Mouse (Mus musculus) forebrain, embryonic 15.5 days (tissue): ENCODE measurements around the gene Nop2. TPM values are rescaled to one million over a fixed set of nuclear protein-coding genes. Genes with fewer than 3 reads are reported as not detected.

Source experiments
- ATAC-seq: fragments of 200-750 bp; cut with Nextera tagmentation; replicated peaks from 2 replicates; pipeline ENCODE4 v1.8.0; 2017; ENCODE audit warnings: mild to moderate bottlenecking, moderate TSS enrichment, moderate library complexity
- H3K27ac ChIP-seq: fragments of 300-500 bp; sonication (generic); replicated peaks from 2 replicates; pipeline ENCODE4 v1.5.1; 2015; ENCODE audit warnings: mild to moderate bottlenecking, inconsistent platforms
- H3K27me3 ChIP-seq: fragments of 300-500 bp; sonication (generic); 2 replicates; pipeline ENCODE4 v1.6.1; 2015; ENCODE audit warnings: inconsistent platforms
- H3K36me3 ChIP-seq: fragments of 300-500 bp; sonication (generic); 2 replicates; pipeline ENCODE4 v1.6.1; 2015; ENCODE audit warnings: mild to moderate bottlenecking, inconsistent platforms
- H3K4me1 ChIP-seq: fragments of 300-500 bp; sonication (generic); 2 replicates; pipeline ENCODE4 v1.6.1; 2015; ENCODE audit warnings: inconsistent platforms
- H3K4me2 ChIP-seq: fragments of 300-500 bp; sonication (generic); replicated peaks from 2 replicates; pipeline ENCODE4 v1.6.1; 2015; ENCODE audit warnings: mild to moderate bottlenecking, inconsistent platforms
- H3K4me3 ChIP-seq: fragments of 300-500 bp; sonication (generic); 2 replicates; pipeline ENCODE4 v1.5.1; 2015; ENCODE audit warnings: mild to moderate bottlenecking, inconsistent platforms
- H3K9ac ChIP-seq: fragments of 300-500 bp; sonication (generic); replicated peaks from 2 replicates; pipeline ENCODE4 v1.6.1; 2015; ENCODE audit warnings: mild to moderate bottlenecking, inconsistent platforms
- H3K9me3 ChIP-seq: fragments of 300-500 bp; sonication (generic); 2 replicates; pipeline ENCODE4 v1.6.1; 2016; ENCODE audit warnings: inconsistent platforms
- WGBS: fragments of 180-500 bp; shearing (Covaris S2); methylation state at CpG from one replicate; pipeline ENCODE4 v1.1.7; 2015; ENCODE audit warnings: mixed read lengths; 5-methylcytosine and 5-hydroxymethylcytosine counted together
- polyA plus RNA-seq: library from polyadenylated mRNA; unstranded; fragments of >200 nt; fragmentation: Nextera tagmentation; extraction: Ambion mirVana; gene quantifications from 2 replicates; pipeline ENCODE4 v1.2.1, GENCODE M21; 2015

The Nop2 gene
- polyA plus RNA-seq, 1 experiment from 2014 or later = 51.8 TPM

DNA sequence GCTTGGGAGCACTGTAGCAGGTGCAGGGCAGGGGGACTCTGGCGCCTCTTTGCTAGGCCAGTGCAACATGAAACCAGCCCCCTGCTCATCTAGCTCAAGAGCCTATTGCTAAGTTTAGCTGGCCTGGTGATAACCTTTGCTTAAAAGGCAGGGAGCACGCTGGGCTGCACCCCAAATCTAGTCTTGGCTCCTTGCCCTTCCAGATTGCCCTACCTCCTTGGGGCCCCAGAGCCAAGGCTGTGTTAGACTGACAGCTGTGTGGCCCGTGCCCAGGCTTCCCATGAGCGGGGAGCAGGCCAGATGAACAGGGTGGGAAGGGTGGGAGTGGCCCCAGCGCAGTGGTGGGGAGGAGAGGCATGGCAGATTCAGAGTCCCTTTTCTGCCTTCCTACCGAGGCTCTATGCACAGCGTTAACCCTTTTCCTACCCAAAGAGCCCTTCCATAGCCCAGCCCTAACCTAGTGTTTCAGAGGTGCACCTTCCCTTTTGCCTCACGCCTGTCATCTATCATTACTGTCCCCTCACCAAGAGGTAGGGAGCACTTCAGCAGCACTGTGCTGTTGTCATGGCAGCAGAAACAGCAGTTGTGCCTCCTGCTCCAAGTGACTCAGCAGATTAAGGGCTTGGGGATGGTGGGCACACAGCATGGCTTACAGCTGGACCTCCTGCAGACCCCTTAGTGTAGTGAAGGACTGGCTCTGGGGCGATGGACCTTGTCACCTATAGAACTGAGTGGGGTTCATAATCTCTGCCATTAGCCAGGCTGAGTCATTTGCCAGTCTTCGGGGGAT lies 35.3 kb downstream of the Nop2 start:
- Histone ChIP-seq H3K4me2 (peak overlapping the region; percentile 87), H3K27ac (peak overlapping the region; percentile 92), H3K36me3 (peaks cover 59% of the 10 kb centered on the region), H3K9me3 (no peaks in the 10 kb centered on the region), H3K27me3 (no peaks in the 10 kb centered on the region), H3K4me1 (peaks cover 39% of the 10 kb centered on the region), H3K9ac (peak overlapping the region; percentile 17; the same call in 1 of the 2 replicates), H3K4me3 (peak overlapping the region; percentile 88)
- ATAC-seq = peak; percentile 14; the same call in 1 of the 2 replicates
- 14% methylated on average over 10 of the region's 10 CpGs for WGBS

GRCm38 (mm10) chr6:125168086-125168485 lies 36.4 kb downstream of the Nop2 start:
- WGBS = 91% methylated on average over 14 of the region's 14 CpGs
- Histone ChIP-seq H3K4me3 (no peak overlapping the region), H3K4me2 (no peak overlapping the region), H3K27me3 (no peaks in the 10 kb centered on the region), H3K36me3 (peaks cover 64% of the 10 kb centered on the region), H3K9me3 (no peaks in the 10 kb centered on the region), H3K4me1 (peaks cover 31% of the 10 kb centered on the region), H3K27ac (peak overlapping the region; percentile 92; the same call in 1 of the 2 replicates), H3K9ac (no peak overlapping the region)
- ATAC-seq = no peak

GRCm38 (mm10) chr6:125170194-125170593 lies 38.5 kb downstream of the Nop2 start:
- H3K9me3 ChIP-seq = no peaks in the 10 kb centered on the region
- H3K4me1 ChIP-seq = peaks cover 19% of the 10 kb centered on the region
- no peak overlapping the region for H3K4me3 ChIP-seq
- no peak for ATAC-seq
- no peak overlapping the region for H3K27ac ChIP-seq
- H3K36me3 ChIP-seq = peaks cover 77% of the 10 kb centered on the region
- H3K9ac ChIP-seq = no peak overlapping the region
- no peak overlapping the region for H3K4me2 ChIP-seq
- WGBS = 86% methylated on average over 6 of the region's 6 CpGs
- H3K27me3 ChIP-seq = no peaks in the 10 kb centered on the region

GRCm38 (mm10) chr6:125172474-125172873 lies 40.8 kb downstream of the Nop2 start:
- Histone ChIP-seq H3K4me2 (no peak overlapping the region), H3K4me1 (peaks cover 4% of the 10 kb centered on the region), H3K4me3 (no peak overlapping the region), H3K27ac (no peak overlapping the region), H3K9ac (no peak overlapping the region), H3K9me3 (no peaks in the 10 kb centered on the region), H3K27me3 (no peaks in the 10 kb centered on the region), H3K36me3 (peaks cover 97% of the 10 kb centered on the region)
- no peak for ATAC-seq
- 95% methylated on average over 2 of the region's 2 CpGs for WGBS

GRCm38 (mm10) chr6:125173256-125173655 lies 41.5 kb downstream of the Nop2 start:
- no peak for ATAC-seq
- Histone ChIP-seq H3K27ac (no peak overlapping the region), H3K9ac (no peak overlapping the region), H3K27me3 (no peaks in the 10 kb centered on the region), H3K4me2 (no peak overlapping the region), H3K36me3 (peaks cover 97% of the 10 kb centered on the region), H3K9me3 (no peaks in the 10 kb centered on the region), H3K4me1 (no peaks in the 10 kb centered on the region), H3K4me3 (no peak overlapping the region)
- WGBS = 90% methylated on average over 7 of the region's 7 CpGs

DNA sequence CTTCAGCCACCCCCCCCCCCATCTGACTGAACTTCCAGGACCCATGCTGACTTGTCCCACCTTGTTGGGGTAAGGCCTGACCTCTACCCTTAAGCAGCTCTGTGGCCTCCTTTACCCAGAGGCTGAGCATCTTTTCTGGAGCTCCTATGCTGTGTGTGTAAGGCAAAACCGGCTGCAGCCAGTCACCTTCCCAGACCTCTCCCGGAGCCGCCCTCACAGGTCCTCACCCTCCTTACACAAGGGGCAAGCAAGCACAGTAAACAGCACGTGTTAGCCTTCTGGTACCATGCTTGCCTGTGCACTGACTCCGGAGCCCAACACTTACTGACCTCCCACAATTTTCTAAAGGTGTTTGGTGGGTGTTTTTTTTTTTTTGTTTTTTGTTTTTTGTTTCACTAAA lies 43.8 kb downstream of the Nop2 start:
- ATAC-seq = no peak
- no peaks in the 10 kb centered on the region for H3K9me3 ChIP-seq
- peaks cover 94% of the 10 kb centered on the region for H3K36me3 ChIP-seq
- H3K27ac ChIP-seq = no peak overlapping the region
- H3K4me3 ChIP-seq = no peak overlapping the region
- no peak overlapping the region for H3K9ac ChIP-seq
- H3K4me1 ChIP-seq = no peaks in the 10 kb centered on the region
- H3K27me3 ChIP-seq = no peaks in the 10 kb centered on the region
- no peak overlapping the region for H3K4me2 ChIP-seq
- WGBS = 90% methylated on average over 5 of the region's 5 CpGs

GRCm38 (mm10) chr6:125179601-125180000 lies 47.9 kb downstream of the Nop2 start:
- ATAC-seq = no peak
- Histone ChIP-seq H3K4me2 (no peak overlapping the region), H3K36me3 (peaks cover 94% of the 10 kb centered on the region), H3K4me3 (no peak overlapping the region), H3K27ac (no peak overlapping the region), H3K9me3 (no peaks in the 10 kb centered on the region), H3K27me3 (no peaks in the 10 kb centered on the region), H3K9ac (no peak overlapping the region), H3K4me1 (no peaks in the 10 kb centered on the region)
- 91% methylated on average over 7 of the region's 7 CpGs for WGBS

DNA sequence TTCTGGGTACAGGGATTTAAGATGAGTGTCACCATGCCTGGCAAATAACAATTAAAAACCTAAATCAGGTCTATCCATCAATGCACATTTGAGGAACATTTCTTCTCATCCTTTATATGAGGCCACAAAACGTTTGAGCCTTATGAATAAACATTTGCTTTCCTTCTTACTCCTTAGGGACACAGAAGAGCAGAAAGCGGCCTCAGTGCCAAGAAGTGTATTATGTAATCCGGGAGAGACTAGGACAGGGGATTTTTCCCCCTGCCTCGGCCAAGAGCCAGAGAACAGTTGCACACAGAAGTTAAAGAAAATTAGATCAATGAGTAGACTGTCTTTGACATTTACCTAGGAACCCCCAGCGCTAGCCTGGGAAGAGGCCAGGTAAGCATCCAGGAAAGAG lies 50.4 kb downstream of the Nop2 start:
- peaks cover 96% of the 10 kb centered on the region for H3K36me3 ChIP-seq
- no peak overlapping the region for H3K4me2 ChIP-seq
- no peak overlapping the region for H3K9ac ChIP-seq
- ATAC-seq = no peak
- 70% methylated on average over 5 of the region's 5 CpGs for WGBS
- H3K4me1 ChIP-seq = no peaks in the 10 kb centered on the region; the same call in 1 of the 2 replicates
- no peaks in the 10 kb centered on the region for H3K9me3 ChIP-seq
- no peaks in the 10 kb centered on the region for H3K27me3 ChIP-seq
- H3K4me3 ChIP-seq = no peak overlapping the region
- H3K27ac ChIP-seq = no peak overlapping the region

DNA sequence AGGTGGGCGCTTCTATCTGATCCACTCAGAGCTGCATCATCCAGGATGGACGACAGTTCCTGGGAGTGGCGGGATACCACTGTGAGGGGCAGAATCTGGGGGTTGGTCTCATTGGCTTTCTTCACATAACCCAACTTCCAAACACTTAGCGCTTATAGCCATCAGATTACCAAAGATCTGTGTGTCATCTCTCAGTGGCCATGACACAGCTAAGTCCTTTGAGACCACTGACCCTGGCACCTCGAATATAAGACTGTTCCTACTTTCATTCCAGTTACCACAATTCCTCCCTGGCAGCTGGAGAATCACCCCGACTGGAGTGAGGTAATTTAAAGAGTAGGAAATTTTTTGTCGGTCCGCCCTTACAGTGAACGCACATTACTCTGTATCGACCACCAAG lies 54.5 kb downstream of the Nop2 start:
- Histone ChIP-seq H3K27me3 (no peaks in the 10 kb centered on the region), H3K27ac (no peak overlapping the region), H3K9ac (no peak overlapping the region), H3K36me3 (peaks cover 78% of the 10 kb centered on the region), H3K9me3 (no peaks in the 10 kb centered on the region), H3K4me1 (peaks cover 19% of the 10 kb centered on the region), H3K4me3 (no peak overlapping the region), H3K4me2 (no peak overlapping the region)
- 96% methylated on average over 10 of the region's 10 CpGs for WGBS
- no peak for ATAC-seq

DNA sequence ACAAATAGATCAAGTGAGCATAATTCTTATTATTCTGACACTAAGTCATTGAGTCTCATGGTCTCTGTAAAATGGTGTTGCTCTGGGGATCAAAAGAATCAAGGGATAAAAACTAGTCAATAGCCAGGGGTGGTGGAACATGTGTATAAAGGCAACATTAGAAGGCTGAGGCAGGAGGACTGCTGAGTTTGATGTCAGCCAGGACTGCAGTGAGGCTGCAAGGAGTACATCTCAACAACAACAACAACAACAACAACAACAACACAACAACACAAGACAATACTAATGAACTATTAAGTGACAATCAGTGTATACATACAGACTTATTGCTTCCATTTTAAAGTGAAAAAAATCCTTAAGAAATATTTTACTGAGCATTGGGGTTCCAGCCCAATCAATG lies 59.1 kb downstream of the Nop2 start:
- Histone ChIP-seq H3K9ac (peak overlapping the region; percentile 71), H3K36me3 (peaks cover 46% of the 10 kb centered on the region)
- no peak for ATAC-seq

GRCm38 (mm10) chr6:125191332-125192015 lies 59.8 kb downstream of the Nop2 start, which contains the start of the genes Ncapd2 and Mrpl51:
Gene Ncapd2 (minus strand): TSS chr6:125191701.
Gene Mrpl51 (plus strand): TSS chr6:125191801.
- ATAC-seq = peak; percentile 97
- no peaks in the 10 kb centered on the region for H3K9me3 ChIP-seq
- peak within 1 kb of the TSS; percentile 100 for H3K27ac ChIP-seq
- peak within 1 kb of the TSS; percentile 81 for H3K9ac ChIP-seq
- H3K4me3 ChIP-seq = peak within 1 kb of the TSS; percentile 83
- WGBS = under 1% methylated on average over 54 of the region's 54 CpGs
- H3K36me3 ChIP-seq = peaks cover 39% of the 10 kb centered on the region
- peaks cover 29% of the 10 kb centered on the region for H3K4me1 ChIP-seq
- H3K4me2 ChIP-seq = peak within 1 kb of the TSS; percentile 77
- no peaks in the 10 kb centered on the region for H3K27me3 ChIP-seq

More for the DNA sequence above, 59.1 kb downstream of the Nop2 start:
- Histone ChIP-seq H3K4me3 (peak overlapping the region; percentile 83), H3K9me3 (no peaks in the 10 kb centered on the region), H3K4me1 (peaks cover 29% of the 10 kb centered on the region), H3K27ac (peak overlapping the region; percentile 100), H3K4me2 (peak overlapping the region; percentile 77), H3K27me3 (no peaks in the 10 kb centered on the region)

GRCm38 (mm10) chr6:125192016-125192714 lies 60.5 kb downstream of the Nop2 start:
- peaks cover 33% of the 10 kb centered on the region for H3K36me3 ChIP-seq
- H3K9ac ChIP-seq = peak overlapping the region; percentile 81
- H3K27me3 ChIP-seq = no peaks in the 10 kb centered on the region
- WGBS = under 1% methylated on average over 34 of the region's 34 CpGs
- H3K4me1 ChIP-seq = peaks cover 29% of the 10 kb centered on the region
- H3K4me2 ChIP-seq = peak overlapping the region; percentile 77
- peak; percentile 94 for ATAC-seq
- H3K9me3 ChIP-seq = no peaks in the 10 kb centered on the region
- peak overlapping the region; percentile 100 for H3K27ac ChIP-seq
- H3K4me3 ChIP-seq = peak overlapping the region; percentile 83
